Mouse (Mus musculus) v-Abl transformed pro-B cells (cell line): ENCODE results near the gene Zcchc8.

Experiments used
- in situ Hi-C, 2 experiments: fragments of 400-800 bp; cut with MboI; formaldehyde crosslinking; loops; one replicate each; pipeline ENCODE4 v1.15.1; 2025; ENCODE audit not compliant: unreplicated experiment in 2 of 2

Gene Zcchc8

DNA sequence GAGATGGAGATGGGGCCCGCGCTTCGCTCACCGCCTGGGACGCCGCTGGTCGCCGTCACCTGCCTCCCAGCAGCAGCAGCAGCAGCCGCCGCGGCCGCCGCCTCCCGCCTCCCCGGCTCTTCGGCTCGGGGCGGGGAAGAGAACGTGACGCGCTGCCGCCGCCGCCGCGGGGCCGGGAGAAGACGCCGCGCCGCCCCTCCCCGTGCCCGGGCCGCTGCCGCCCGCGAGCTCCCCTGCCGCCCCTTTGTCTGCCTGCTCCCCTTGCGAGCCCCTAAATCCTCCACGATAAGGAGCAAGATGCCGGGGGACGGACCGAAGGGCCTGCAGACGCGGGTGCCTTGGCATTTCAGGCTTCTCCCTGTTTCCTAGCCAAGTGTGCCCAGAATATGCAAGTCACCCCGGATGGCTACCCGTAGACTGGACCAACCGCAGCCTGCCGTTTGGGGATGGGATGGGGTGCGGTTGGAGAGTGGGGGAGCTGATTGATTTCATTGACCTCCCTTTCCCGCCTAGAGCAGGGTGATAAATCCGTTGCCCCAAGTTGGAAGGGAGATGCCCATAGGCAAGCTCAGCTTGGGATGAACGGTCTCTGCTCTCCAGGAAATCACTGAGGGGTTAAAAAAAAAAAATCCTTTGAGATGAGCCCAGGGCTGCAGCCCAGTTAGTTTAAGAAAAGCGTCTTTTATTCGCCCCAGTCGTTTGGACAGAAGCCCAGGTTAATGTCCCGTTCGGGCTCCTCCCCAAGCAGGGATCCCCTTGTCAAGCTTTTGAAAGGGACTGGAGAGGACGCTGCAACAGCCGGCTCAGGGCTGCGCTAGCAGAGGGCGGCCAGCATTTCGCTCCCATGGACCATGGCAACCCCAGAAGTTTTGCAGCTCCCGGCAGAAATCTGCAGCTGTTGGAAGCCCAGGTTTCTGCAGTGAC, 36.4 kb downstream of the Zcchc8 start, which contains the start of gene Clip1:
TSS of gene Clip1 (minus strand) at position 398 of the 924 bp plus-strand sequence.
- in situ Hi-C loops, result no loop called here

DNA sequence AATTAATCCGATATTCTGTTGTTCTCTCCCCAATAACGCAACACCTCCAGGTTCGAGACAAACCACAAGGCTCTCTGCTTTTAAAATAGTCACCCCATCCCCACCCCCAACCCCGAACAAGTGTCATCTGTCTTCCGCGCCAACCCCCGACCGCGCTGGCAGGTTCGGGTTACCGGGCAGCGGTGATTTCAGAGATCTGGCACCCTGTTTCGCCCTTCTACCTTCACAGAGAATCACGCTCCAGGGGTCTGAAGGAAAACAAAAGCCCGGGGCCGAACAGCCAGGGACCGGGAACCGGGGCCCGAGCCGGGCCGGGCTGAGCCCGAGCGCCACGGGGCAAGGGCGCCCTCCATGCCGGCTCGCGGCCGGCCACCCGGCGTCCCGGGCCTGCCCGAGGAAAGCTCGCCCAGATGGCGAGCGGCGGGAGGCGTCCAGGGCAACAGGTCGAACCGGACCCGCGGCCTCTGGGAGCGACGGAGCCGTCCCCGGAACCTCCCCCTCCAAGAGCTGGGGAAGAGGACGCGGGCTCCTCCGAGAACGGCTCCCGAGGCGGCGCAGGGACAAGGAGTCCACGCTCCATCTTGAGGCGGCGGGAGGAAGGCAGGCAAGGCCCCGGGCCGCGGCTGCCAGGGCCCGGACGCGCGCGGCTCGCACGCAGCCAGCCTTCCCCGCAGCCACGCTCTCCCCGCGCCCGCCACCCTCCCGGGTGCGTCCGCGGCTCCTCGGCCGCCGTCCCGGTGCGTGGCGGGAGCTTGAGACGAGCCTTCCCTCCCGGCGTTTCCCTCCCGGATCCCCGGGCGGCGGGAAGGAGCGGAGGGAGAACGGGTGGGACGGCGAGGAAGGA, 37.3 kb downstream of the Zcchc8 start:
- in situ Hi-C loops, result no loop called here

DNA sequence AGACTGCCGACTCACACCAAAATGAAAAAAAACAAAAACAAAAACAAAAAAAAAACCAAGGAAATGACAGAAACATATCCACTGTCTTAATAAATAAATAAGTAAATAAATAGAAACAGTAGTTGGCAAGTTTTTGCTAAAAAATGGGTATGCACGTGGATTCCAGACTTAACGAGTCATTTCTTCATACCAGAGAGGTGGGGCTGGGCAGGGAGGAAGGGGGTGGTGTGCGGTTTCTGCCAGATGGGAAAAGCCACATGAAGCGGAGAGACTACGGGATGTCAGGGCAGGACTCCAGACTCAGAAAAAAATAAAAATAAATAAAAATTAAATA, 37.9 kb downstream of the Zcchc8 start:
- in situ Hi-C loops, result no loop called here

GRCm38 (mm10) chr5:123682372-123682771, 38.5 kb downstream of the Zcchc8 start:
- in situ Hi-C loops, result no loop called here

GRCm38 (mm10) chr5:123679546-123680263, 41.2 kb downstream of the Zcchc8 start:
- in situ Hi-C loops, result no loop called here

GRCm38 (mm10) chr5:123679106-123679505, 41.8 kb downstream of the Zcchc8 start:
- in situ Hi-C loops, result no loop called here

DNA sequence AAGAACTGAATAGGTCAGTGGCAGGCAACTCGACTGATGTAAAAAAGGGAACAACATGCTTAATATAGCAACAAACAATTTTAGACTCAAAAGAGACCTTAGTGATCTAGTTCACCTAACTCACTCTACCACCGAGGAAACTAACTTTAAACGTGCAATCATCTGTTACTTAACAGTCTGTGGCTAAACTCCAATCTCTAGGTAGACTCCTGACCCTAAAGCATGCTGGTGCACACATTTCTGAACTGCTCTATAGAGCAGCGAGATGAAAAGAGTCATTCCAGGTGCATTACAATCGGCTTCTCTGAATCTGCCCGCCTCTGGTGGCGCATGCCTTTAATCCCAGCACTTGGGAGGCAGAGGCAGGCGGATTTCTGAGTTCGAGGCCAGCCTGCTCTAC, 45.2 kb downstream of the Zcchc8 start:
- in situ Hi-C loops, result no loop called here

GRCm38 (mm10) chr5:123675221-123675620, 45.7 kb downstream of the Zcchc8 start:
- in situ Hi-C loops, result no loop called here

- in situ Hi-C loops, result no loop called here
Measured at GRCm38 (mm10) chr5:123671473-123671820, 49.5 kb downstream of the Zcchc8 start.

DNA sequence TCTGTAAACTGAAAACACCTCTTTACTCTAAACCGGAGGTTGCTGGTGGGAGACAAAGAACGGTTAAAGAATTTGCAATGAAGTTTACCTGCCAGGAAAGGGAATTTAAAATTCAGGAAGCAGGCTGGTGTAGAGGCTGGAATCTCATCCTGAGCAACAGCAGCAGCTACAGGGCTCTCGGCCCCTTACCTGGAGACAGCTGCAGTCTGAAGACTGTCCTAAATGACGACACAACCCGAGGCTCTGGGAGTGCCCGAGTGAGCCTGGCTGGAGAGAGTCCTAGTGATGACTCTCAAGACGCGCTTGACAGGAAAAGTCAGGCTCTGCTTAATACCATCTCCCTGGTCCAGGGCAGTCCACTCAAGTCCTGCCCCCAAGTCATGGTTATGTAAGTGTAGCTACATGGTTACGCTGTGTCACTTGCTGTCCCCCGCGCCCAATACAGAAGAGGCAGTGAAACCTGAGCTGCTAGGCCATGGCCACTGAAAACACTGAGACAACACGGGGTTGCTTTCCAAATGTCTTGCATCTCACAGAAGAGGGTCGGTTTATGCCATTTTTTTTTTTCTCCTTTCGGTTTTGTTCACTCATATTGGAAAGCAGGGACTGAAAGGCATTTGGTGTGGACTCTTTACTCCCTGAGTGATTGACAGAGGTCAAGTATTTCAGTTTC, 50.0 kb downstream of the Zcchc8 start:
- in situ Hi-C loops, result no loop called here

DNA sequence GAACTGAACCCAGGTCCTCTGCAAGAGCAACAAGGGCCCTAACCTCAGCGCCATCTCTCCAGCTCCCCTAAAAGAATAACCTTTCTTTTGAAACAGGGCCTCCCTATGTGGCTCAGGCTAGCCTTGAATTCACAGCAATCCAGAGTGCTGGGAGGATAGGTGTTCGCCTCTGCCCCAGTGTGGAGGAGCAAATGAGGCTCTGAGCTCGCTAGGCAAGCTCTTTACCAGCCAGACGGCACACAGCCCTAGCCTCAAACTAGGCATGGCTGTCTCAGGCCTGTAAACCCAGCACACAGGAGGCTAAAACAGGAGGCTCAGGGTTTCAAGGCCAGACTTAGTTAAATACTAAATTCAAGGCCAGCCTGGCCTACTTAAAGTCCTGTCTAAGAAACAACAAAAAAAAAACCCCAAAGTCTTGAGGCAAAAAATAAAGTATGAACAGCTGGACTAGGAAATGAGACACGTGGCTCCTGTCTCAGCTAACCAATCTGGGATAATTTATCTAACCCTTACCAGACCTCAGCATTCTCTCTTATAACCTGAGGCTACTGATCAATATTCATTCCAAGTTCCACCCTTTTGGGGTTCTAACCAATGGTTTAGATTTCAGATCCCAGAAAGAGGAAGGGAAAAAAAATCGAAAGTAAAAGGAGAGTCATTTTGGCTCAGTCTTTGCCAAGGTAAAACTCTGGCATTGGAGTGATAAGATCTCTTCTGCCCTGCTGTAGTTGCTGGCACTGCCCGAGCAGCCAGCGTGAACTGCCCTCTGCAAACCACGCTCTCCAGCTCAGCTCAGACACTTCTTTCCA, 50.7 kb downstream of the Zcchc8 start:
- in situ Hi-C loops, result no loop called here

DNA sequence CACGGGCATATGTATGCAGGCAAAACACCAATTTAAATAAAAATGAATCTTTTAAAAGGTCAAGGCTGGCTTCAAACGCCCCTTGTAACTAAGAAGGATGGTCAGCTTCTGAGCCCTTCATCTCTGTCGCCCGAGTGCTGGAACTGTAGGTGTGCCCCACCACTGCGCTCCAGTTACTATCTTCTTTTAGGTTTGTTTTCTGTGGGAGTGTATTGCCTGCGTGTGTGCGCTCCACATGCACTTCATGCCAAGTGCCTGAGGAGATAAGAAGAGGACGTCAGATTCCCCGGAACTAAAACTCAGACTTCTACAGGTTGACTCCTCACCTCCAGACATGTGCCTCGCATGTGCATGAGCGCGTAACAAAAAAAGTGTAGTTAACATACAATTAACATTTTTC, 53.0 kb downstream of the Zcchc8 start:
- in situ Hi-C loops, result no loop called here

GRCm38 (mm10) chr5:123665956-123666355, 54.9 kb downstream of the Zcchc8 start:
- in situ Hi-C loops, result no loop called here

- in situ Hi-C loops, result no loop called here
Measured at GRCm38 (mm10) chr5:123664329-123664728, 56.6 kb downstream of the Zcchc8 start.

GRCm38 (mm10) chr5:123662059-123662458, 58.8 kb downstream of the Zcchc8 start:
- in situ Hi-C loops, result no loop called here

GRCm38 (mm10) chr5:123661602-123662001, 59.3 kb downstream of the Zcchc8 start:
- in situ Hi-C loops, result no loop called here

GRCm38 (mm10) chr5:123657651-123658050, 63.2 kb downstream of the Zcchc8 start:
- in situ Hi-C loops, result no loop called here

GRCm38 (mm10) chr5:123654937-123655336, 66.0 kb downstream of the Zcchc8 start:
- in situ Hi-C loops, result no loop called here

- in situ Hi-C loops, result no loop called here
Measured at GRCm38 (mm10) chr5:123653287-123653801, 67.6 kb downstream of the Zcchc8 start.
